Mouse (Mus musculus): ENCODE measurements at regions not wholly inside any gene's neighbourhood (a gene's known extent, or its start where the extent isn't known, plus 50 kb on each side); places are given as distances from the start of the nearest gene placed in this dataset.

- Histone ChIP-seq H3K27ac (no peak overlapping the region), H3K36me3 (no peaks in the 10 kb centered on the region), H3K27me3 (no peaks in the 10 kb centered on the region), H3K4me1 (replicated peaks) (no peaks in the 10 kb centered on the region), H3K4me3 (no peak overlapping the region), H3K4me2 (no peak overlapping the region), H3K9me3 (no peaks in the 10 kb centered on the region), H3K9ac (no peak overlapping the region)
- WGBS: 61% methylated on average over 3 of the region's 3 CpGs
- ATAC-seq (ENCODE audit: low FRiP score): no peak
Observed at GRCm38 (mm10) chr1:55863113-55863512, 457.4 kb downstream of the Plcl1 start.

GRCm38 (mm10) chr1:55865274-55865673 lies 459.6 kb downstream of the Plcl1 start:
- Histone ChIP-seq H3K4me2 (no peak overlapping the region), H3K27me3 (no peaks in the 10 kb centered on the region), H3K4me3 (no peak overlapping the region), H3K36me3 (no peaks in the 10 kb centered on the region), H3K4me1 (replicated peaks) (no peaks in the 10 kb centered on the region), H3K9me3 (no peaks in the 10 kb centered on the region), H3K27ac (no peak overlapping the region), H3K9ac (no peak overlapping the region)
- WGBS: 78% methylated on average over 4 of the region's 4 CpGs
- ATAC-seq (ENCODE audit: low FRiP score): no peak

- no peak for ATAC-seq (ENCODE audit: low FRiP score)
Observed at GRCm38 (mm10) chr1:55866677-55867076, 461.0 kb downstream of the Plcl1 start.

DNA sequence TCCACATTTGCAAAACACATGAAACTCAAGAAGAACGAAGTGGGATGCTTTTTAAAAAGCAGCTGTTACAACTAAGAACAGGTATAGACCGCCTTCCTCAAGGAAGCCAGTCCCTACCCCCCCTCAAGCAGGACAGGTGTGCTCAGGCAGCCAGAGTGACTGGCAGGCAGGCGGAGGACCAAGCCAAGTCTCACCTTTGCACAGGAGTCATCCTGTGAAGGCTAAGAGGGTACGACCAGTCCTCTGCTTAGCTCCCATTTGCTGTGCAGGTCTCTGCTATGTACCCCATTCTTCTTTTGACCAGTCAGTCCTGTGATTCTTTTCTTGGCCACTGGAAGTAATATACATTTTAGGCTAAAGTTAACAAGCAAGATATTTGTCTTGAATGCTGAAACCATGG lies 467.9 kb downstream of the Plcl1 start:
- ATAC-seq (ENCODE audit: low FRiP score): peak; percentile 64; the same call in 1 of the 2 replicates
- Histone ChIP-seq H3K27ac (no peak overlapping the region), H3K4me2 (no peak overlapping the region), H3K4me3 (no peak overlapping the region), H3K27me3 (no peaks in the 10 kb centered on the region), H3K4me1 (replicated peaks) (no peaks in the 10 kb centered on the region), H3K36me3 (no peaks in the 10 kb centered on the region), H3K9me3 (no peaks in the 10 kb centered on the region), H3K9ac (no peak overlapping the region)
- 96% methylated on average over 4 of the region's 4 CpGs for WGBS

More at GRCm38 (mm10) chr1:55866677-55867076, 461.0 kb downstream of the Plcl1 start:
- no peak overlapping the region for H3K4me2 ChIP-seq
- no peaks in the 10 kb centered on the region for H3K4me1 ChIP-seq (replicated peaks)
- no peak overlapping the region for H3K9ac ChIP-seq
- no peaks in the 10 kb centered on the region for H3K36me3 ChIP-seq
- no peaks in the 10 kb centered on the region for H3K9me3 ChIP-seq
- H3K27ac ChIP-seq: no peak overlapping the region
- no peaks in the 10 kb centered on the region for H3K27me3 ChIP-seq
- H3K4me3 ChIP-seq: no peak overlapping the region

DNA sequence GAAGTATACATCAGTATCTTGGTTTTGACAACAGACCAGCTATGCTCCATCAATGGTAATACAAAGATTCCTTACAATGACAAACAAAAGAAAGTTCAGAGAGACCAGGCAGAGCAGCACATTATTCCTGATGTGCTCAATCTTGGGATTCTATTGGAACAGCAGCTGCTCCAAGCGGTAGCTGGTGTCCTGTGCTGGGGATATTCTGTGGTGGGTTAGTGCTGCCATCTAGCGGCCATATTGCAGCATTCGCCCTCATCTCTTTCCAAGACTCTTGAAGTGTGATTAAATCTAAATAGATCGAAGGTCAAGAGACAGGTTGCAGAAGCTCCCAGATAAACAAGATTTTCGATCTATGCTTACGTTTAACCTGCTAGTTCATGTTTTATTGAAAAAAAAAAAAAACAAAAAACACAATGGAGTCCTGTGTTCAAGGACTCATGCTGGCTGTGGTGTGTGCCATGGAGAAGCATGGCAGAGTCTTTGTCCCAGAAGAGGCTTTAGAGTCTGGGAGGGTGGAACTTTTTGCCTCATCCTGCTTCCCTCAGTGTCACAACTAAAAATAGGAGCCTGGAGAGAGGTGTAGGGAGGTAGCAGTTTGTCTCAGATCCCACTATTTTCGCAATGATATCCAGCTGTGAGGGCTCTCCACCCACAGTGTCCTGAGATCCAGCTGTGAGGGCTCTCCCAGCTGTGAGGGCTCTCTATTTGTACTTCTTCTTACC lies 468.6 kb downstream of the Plcl1 start:
- Histone ChIP-seq H3K4me1 (replicated peaks) (no peaks in the 10 kb centered on the region), H3K27ac (no peak overlapping the region), H3K4me2 (no peak overlapping the region), H3K27me3 (no peaks in the 10 kb centered on the region), H3K4me3 (no peak overlapping the region), H3K9me3 (no peaks in the 10 kb centered on the region), H3K9ac (no peak overlapping the region), H3K36me3 (no peaks in the 10 kb centered on the region)
- ATAC-seq (ENCODE audit: low FRiP score): peak; percentile 86
- 18% methylated on average over 7 of the region's 7 CpGs for WGBS

GRCm38 (mm10) chr1:55874868-55875144 lies 469.1 kb downstream of the Plcl1 start:
- peak; percentile 36; the same call in 1 of the 2 replicates for ATAC-seq (ENCODE audit: low FRiP score)
- no peak overlapping the region for H3K4me3 ChIP-seq
- no peaks in the 10 kb centered on the region for H3K36me3 ChIP-seq
- 67% methylated on average over 4 of the region's 4 CpGs for WGBS
- H3K9ac ChIP-seq: no peak overlapping the region
- H3K27ac ChIP-seq: no peak overlapping the region
- no peaks in the 10 kb centered on the region for H3K27me3 ChIP-seq
- H3K4me2 ChIP-seq: no peak overlapping the region
- H3K4me1 ChIP-seq (replicated peaks): no peaks in the 10 kb centered on the region
- no peaks in the 10 kb centered on the region for H3K9me3 ChIP-seq

GRCm38 (mm10) chr1:55884576-55884975 lies 478.9 kb downstream of the Plcl1 start:
- Histone ChIP-seq H3K9ac (no peak overlapping the region), H3K27me3 (0 out of 2 replicates have a peak, but pooled peaks cover 8% of the 10 kb centered on the region), H3K36me3 (no peaks in the 10 kb centered on the region), H3K4me2 (no peak overlapping the region), H3K9me3 (no peaks in the 10 kb centered on the region), H3K4me1 (replicated peaks) (peaks cover 9% of the 10 kb centered on the region), H3K4me3 (no peak overlapping the region), H3K27ac (no peak overlapping the region)
- no peak for ATAC-seq (ENCODE audit: low FRiP score)

DNA sequence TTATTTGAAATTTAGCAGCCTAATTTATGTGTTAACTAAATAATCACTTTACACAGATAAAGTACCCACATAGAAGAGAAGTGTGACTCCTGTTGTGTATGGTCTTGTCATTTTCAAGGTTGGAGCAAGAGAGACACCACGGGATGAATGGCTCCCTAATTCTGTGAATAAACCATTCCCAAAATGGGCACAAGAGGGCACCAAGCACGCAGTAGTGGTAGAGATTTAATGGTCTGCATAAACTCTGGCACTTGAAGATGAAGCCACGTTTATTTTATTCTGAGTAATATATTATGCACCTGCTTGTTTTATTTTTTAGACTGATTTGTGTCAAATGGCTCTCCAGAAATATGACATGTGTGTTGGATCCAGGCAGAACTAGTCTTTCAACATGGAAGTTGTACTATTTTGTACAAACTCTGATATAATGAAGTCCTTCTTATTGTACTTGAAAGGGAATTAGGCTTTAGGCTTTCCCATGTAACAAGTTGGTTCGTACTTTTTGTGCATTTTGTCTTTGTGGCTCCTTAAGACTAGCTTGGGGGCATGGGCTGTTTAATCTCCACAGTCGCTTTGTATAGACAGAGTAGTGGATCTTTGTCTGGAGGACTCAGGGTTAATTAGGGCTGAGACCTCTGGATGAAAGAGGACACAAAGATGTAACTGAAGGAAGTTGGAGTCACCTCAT lies 480.8 kb downstream of the Plcl1 start:
- Histone ChIP-seq H3K9ac (no peak overlapping the region), H3K4me1 (replicated peaks) (peaks cover 9% of the 10 kb centered on the region), H3K36me3 (no peaks in the 10 kb centered on the region), H3K9me3 (no peaks in the 10 kb centered on the region), H3K4me3 (no peak overlapping the region), H3K27ac (no peak overlapping the region), H3K27me3 (0 out of 2 replicates have a peak, but pooled peaks cover 16% of the 10 kb centered on the region), H3K4me2 (no peak overlapping the region)
- 14% methylated on average over 5 of the region's 5 CpGs for WGBS
- ATAC-seq (ENCODE audit: low FRiP score): peak; percentile 55; the same call in 1 of the 2 replicates

DNA sequence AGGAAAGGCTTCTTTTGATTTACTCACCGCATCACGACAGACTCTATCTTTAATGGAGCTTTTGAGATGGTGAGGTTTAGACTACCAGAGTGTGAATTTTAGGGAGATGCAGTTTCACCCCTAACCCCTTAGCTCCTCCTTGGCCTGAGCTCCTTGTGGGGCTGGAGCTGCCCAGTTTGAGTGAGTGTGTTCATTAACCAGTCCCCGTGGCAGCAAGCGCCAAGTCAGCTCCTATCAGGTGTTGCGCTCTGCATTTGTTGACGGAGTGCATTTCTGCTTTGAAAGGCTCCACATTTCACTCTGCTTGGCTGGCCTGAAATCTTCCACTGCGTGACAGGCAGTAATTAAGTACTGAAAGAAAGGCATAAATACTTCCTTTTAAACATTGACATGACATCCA lies 481.7 kb downstream of the Plcl1 start:
- 38% methylated on average over 7 of the region's 7 CpGs for WGBS
- H3K27ac ChIP-seq: no peak overlapping the region
- no peaks in the 10 kb centered on the region for H3K9me3 ChIP-seq
- no peak overlapping the region for H3K4me3 ChIP-seq
- peaks cover 9% of the 10 kb centered on the region for H3K4me1 ChIP-seq (replicated peaks)
- no peak for ATAC-seq (ENCODE audit: low FRiP score)
- H3K4me2 ChIP-seq: no peak overlapping the region
- no peak overlapping the region for H3K9ac ChIP-seq
- H3K27me3 ChIP-seq: peaks cover 21% of the 10 kb centered on the region; the same call in 1 of the 2 replicates
- no peaks in the 10 kb centered on the region for H3K36me3 ChIP-seq

DNA sequence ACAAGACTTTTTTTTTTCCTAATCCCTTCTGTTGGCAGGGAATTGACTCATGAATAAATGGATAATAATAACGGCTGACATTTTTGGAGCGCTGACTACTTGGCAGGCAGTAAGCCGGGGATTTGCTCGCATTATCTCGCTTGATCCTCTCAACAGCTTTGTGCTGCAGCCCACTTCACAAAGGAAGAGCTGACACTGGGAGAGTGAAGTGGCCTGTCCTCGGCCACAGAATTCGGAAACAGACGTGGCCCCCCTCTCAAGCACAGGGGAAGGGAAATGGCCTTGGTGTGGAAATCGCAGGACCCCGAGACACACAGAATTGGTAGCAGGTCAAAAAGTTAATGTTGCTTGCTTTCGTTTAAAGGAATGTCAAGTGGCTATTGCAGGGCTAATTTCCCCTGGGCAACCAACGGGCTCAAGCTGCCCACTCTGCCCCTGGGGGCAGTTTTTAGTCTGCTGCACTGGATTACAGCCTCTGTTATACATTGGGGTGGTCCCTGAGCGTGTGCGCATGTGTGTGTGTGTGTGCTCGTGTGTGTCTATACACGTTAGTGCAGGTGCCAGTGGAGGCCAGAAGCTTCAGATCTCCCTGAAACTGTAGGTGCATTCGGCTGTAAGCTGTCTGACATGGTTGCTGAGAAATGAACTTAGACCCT lies 483.1 kb downstream of the Plcl1 start:
- WGBS: 46% methylated on average over 17 of the region's 17 CpGs
- no peak overlapping the region for H3K27ac ChIP-seq
- no peak for ATAC-seq (ENCODE audit: low FRiP score)
- no peaks in the 10 kb centered on the region for H3K36me3 ChIP-seq
- H3K4me1 ChIP-seq (replicated peaks): peaks cover 9% of the 10 kb centered on the region
- H3K4me2 ChIP-seq: no peak overlapping the region
- H3K27me3 ChIP-seq: peaks cover 21% of the 10 kb centered on the region; the same call in 1 of the 2 replicates
- H3K4me3 ChIP-seq: no peak overlapping the region
- no peaks in the 10 kb centered on the region for H3K9me3 ChIP-seq
- no peak overlapping the region for H3K9ac ChIP-seq

DNA sequence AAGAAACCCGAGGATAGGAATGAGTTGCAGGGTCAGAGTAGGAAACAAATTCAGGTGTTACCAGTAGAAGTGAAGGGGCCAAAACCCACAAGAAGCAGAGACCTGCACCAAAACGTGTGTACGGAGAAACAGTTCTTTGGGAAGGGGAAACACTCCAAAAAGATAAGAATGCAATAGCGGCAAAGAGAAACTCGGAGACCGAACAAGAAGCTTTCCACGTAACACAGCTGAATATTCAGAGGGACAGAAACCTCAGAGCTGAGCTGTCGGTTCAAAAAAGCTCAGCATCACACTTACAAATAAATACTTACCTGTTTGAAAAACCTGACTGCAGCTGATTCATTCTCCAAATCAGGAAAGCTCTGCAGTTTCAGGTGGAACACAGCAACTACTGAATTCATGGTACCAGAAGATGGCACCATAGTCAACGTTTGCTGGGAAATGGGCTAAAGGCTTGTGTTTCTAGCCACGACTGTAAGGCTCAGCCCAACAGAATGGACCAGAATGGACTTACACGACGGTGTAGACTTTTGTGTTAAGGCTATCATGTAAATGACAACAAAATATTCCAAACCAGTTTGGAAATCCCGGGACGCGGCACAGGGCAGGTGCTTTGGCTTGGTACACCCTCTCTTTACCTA lies 484.9 kb downstream of the Plcl1 start:
- H3K9ac ChIP-seq: no peak overlapping the region
- H3K27me3 ChIP-seq: peaks cover 21% of the 10 kb centered on the region; the same call in 1 of the 2 replicates
- no peaks in the 10 kb centered on the region for H3K36me3 ChIP-seq
- peak; percentile 71 for ATAC-seq (ENCODE audit: low FRiP score)
- no peaks in the 10 kb centered on the region for H3K9me3 ChIP-seq
- peak overlapping the region; percentile 10; the same call in 1 of the 2 replicates for H3K4me2 ChIP-seq
- H3K4me3 ChIP-seq: no peak overlapping the region
- 57% methylated on average over 15 of the region's 15 CpGs for WGBS
- no peak overlapping the region for H3K27ac ChIP-seq
- H3K4me1 ChIP-seq (replicated peaks): peaks cover 9% of the 10 kb centered on the region

- Histone ChIP-seq H3K27ac (no peak overlapping the region), H3K4me2 (no peak overlapping the region), H3K27me3 (peaks cover 21% of the 10 kb centered on the region; the same call in 1 of the 2 replicates), H3K9me3 (no peaks in the 10 kb centered on the region), H3K9ac (no peak overlapping the region), H3K4me3 (no peak overlapping the region), H3K4me1 (replicated peaks) (peaks cover 9% of the 10 kb centered on the region), H3K36me3 (no peaks in the 10 kb centered on the region)
- no peak for ATAC-seq (ENCODE audit: low FRiP score)
- 58% methylated on average over 10 of the region's 10 CpGs for WGBS
Observed at GRCm38 (mm10) chr1:55891894-55892293, 486.2 kb downstream of the Plcl1 start.

Data from hindbrain, embryonic 13.5 days (tissue).